Mouse (Mus musculus) heart, adult 2 months (tissue): Measurements from ENCODE around the gene Wnt3a. TPM values are rescaled to one million over a fixed set of nuclear protein-coding genes. Genes with fewer than 3 reads are reported as not detected.

Experiments
- DNase-seq, 2 experiments: peaks; one replicate each; pipeline ENCODE4 v3.0.0; 2021
- H3K27ac ChIP-seq: fragments of 200-600 bp; 2 replicates; pipeline ENCODE4 v1.8.1; 2022
- H3K27me3 ChIP-seq: fragments of 200-500 bp; 2 replicates; pipeline ENCODE4 v1.6.1; 2012; ENCODE audit warnings: mild to moderate bottlenecking, low read length, inconsistent platforms, mixed read lengths; ENCODE audit not compliant: control insufficient read depth, insufficient read depth
- H3K36me3 ChIP-seq: fragments of 200-500 bp; 2 replicates; pipeline ENCODE4 v1.6.1; 2012; ENCODE audit warnings: low read length, inconsistent platforms; ENCODE audit not compliant: control insufficient read depth, insufficient read depth
- H3K4me1 ChIP-seq: fragments of 200-500 bp; 2 replicates; pipeline ENCODE4 v1.6.1; 2011; ENCODE audit warnings: low read length; ENCODE audit not compliant: control insufficient read depth, insufficient read depth
- H3K4me3 ChIP-seq: fragments of 200-600 bp; 2 replicates; pipeline ENCODE4 v1.8.1; 2022
- H3K79me2 ChIP-seq: fragments of 200-500 bp; replicated peaks from 2 replicates; pipeline ENCODE4 v1.6.1; 2012; ENCODE audit warnings: mild to moderate bottlenecking, inconsistent platforms, low read length, moderate library complexity, mixed read lengths; ENCODE audit not compliant: control insufficient read depth, insufficient read depth
- H3K9ac ChIP-seq: fragments of 200-500 bp; 2 replicates; pipeline ENCODE4 v1.6.1; 2012; ENCODE audit warnings: low read depth, mild to moderate bottlenecking, control low read depth, inconsistent platforms, low read length, mixed read lengths
- CTCF ChIP-seq: fragments of 200-600 bp; IDR thresholded peaks from 2 replicates; pipeline ENCODE4 v1.8.1; 2022; ENCODE audit warnings: antibody characterized with exemption, mild to moderate bottlenecking, moderate library complexity
- EP300 ChIP-seq: fragments of 200-500 bp; IDR thresholded peaks from 2 replicates; pipeline ENCODE4 v1.6.1; 2011; ENCODE audit warnings: low read depth, low read length, control low read depth; ENCODE audit not compliant: insufficient read depth
- POLR2A ChIP-seq: fragments of 200-500 bp; IDR thresholded peaks from 2 replicates; pipeline ENCODE4 v1.6.1; 2011; ENCODE audit warnings: mild to moderate bottlenecking, low read depth, low read length, control low read depth; ENCODE audit not compliant: insufficient read depth
- WGBS: fragments of 180-500 bp; shearing (Covaris S2); methylation state at CpG from one replicate; pipeline ENCODE4 v1.1.7; 2018; 5-methylcytosine and 5-hydroxymethylcytosine counted together
- intact Hi-C: fragments of 180-260 bp; cut with DNase I; formaldehyde crosslinking; loops from one replicate; pipeline ENCODE4 v1.15.1; 2025
- polyA plus RNA-seq: library from polyadenylated mRNA; depleted of rRNA; stranded (reverse); fragments of >200 nt; gene quantifications from 2 replicates; pipeline ENCODE4 v1.2.3, GENCODE M21; 2012
- total RNA-seq, 2 experiments: library from RNA; stranded (reverse); gene quantifications; 2 replicates each; pipeline ENCODE4 v1.2.3; 2021

Wnt3a gene
- total and polyA plus RNA-seq, 3 experiments = not detected

GRCm38 (mm10) chr11:59228122-59228953 lies 62.2 kb downstream of the Wnt3a start, which contains the start of gene Arf1:
Gene Arf1, minus strand, starts transcription at chr11:59228270.
- Histone ChIP-seq H3K79me2 (peaks cover 7% of the 10 kb centered on the region), H3K9ac (peak within 1 kb of the TSS; percentile 93), H3K27ac (peak within 1 kb of the TSS; percentile 100), H3K4me3 (peak within 1 kb of the TSS; percentile 90), H3K4me1 (peaks cover 20% of the 10 kb centered on the region), H3K27me3 (no peaks in the 10 kb centered on the region), H3K36me3 (peaks cover 30% of the 10 kb centered on the region)
- 5% methylated on average over 59 of the region's 59 CpGs for WGBS
- DNase-seq = peak; percentile 98 to 99
- TF ChIP-seq POLR2A (peak; percentile 76), EP300 (peak; percentile 71; the same call in 1 of the 2 replicates), CTCF (no peak)
- intact Hi-C loops = loop anchor here (5.0 kb wide), 1 partner anchor 36 kb away; the partner anchor contains the start of gene Guk1

DNA sequence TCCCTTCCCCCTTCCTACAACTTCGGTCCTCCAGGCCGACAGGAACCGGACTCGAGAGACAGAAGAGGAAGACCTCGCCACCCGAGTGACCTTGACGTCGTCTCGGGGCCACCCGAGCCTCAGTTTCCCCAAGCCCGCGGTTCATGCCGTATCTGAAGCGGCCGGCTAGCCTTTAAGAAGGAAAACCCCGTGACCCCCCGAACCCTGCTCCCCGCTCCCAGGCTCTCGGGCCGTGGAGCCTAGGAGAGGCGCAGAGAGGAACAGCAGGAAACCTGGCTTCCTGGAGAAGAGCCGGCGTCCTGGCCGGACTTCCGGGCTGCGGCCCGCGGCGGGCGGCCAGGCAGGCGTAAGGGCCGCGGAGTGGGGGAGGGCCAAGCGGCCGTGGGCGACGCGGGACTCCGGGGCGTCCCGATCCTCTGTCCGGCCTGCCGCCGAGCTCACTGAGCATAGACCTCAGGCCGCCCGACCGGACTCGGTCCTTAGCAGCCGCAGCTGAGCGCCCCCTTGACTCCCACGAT lies 62.9 kb downstream of the Wnt3a start:
- under 1% methylated on average over 51 of the region's 51 CpGs for whole genome bisulfite sequencing
- Histone ChIP-seq H3K36me3 (peaks cover 37% of the 10 kb centered on the region), H3K27me3 (no peaks in the 10 kb centered on the region), H3K9ac (peak overlapping the region; percentile 93), H3K79me2 (peaks cover 7% of the 10 kb centered on the region), H3K4me1 (peaks cover 22% of the 10 kb centered on the region), H3K27ac (peak overlapping the region; percentile 100), H3K4me3 (peak overlapping the region; percentile 90)
- no peak for DNase-seq
- intact Hi-C loops = loop anchor here (2.0 to 5.0 kb wide), 3 partner anchors 19 to 65 kb away; partner anchors contain the start of genes 2310033P09Rik, Guk1 and Iba57
- no peak for TF ChIP-seq CTCF
- TF ChIP-seq EP300 = no peak
- TF ChIP-seq POLR2A = no peak

DNA sequence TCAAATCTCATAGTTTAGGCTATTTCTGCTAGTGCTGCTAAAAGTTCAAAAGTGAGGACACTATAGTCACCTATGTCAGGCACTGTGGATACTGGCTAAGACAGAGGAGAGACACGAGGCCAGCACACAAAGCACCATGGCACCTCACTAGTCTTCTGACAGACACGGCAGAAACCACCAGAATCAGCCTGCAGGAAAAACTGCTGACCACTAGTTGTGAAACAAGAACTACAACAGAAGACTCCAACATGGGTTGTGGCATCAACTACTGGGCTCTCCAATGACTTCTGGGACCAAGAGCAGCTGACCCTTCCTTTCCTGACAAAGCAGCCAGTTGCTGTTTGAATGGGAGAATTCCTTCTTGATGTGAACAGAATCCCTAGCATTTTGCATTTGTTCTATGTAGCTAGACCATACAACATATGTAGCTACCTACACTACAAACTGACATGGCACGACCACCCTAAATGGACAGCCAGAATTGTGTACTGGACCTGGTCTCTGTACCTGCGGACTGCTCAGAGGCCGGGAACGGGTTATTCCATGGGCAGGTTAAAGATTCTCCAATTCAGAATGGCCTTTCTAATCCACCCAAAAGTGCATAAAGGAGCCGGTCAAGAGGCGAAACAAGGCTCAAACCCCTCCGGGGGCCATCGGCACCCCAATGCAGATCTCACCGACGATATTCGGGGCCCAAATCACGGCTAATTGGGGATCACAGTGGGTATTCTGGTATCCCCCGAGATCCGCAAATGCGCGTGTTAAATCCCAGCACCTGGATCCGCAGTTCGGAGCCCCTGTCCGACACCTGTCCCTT lies 63.6 kb downstream of the Wnt3a start:
- peak in 1 of 2 experiments; percentile 29 for DNase-seq
- 2% methylated on average over 21 of the region's 21 CpGs for WGBS
- Histone ChIP-seq H3K36me3 (peaks cover 40% of the 10 kb centered on the region), H3K27me3 (no peaks in the 10 kb centered on the region), H3K9ac (peak overlapping the region; percentile 93), H3K4me3 (peak overlapping the region; percentile 90), H3K4me1 (peaks cover 24% of the 10 kb centered on the region), H3K79me2 (peaks cover 9% of the 10 kb centered on the region), H3K27ac (peak overlapping the region; percentile 100)
- intact Hi-C loops = loop anchor here (2.0 to 5.0 kb wide), 3 partner anchors 18 to 64 kb away; partner anchors contain the start of genes 2310033P09Rik, Guk1 and Iba57
- TF ChIP-seq CTCF = no peak
- TF ChIP-seq EP300 = no peak
- TF ChIP-seq POLR2A = no peak

DNA sequence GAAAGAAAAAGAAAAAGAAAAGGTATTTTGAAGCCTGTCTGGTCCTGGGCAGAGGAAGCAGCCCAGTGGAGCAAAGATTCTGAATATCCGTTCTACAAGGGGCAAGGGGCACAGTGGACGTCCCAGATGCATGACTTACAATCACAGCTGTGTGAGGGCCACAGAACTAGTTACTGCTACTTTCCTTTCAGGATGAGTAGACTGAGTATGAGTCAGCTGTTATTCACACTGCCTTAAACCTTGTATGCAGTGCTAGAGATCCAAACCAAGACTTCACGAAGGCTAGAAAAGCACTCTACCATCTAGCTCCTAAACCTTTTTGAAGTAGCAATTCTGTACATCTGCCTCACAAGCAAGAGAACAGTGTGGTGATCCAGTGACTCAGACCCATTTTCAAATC lies 64.3 kb downstream of the Wnt3a start:
- Histone ChIP-seq H3K9ac (peak overlapping the region; percentile 6; the same call in 1 of the 2 replicates), H3K27ac (peak overlapping the region; percentile 100), H3K36me3 (peaks cover 46% of the 10 kb centered on the region), H3K79me2 (peaks cover 13% of the 10 kb centered on the region), H3K27me3 (no peaks in the 10 kb centered on the region), H3K4me1 (peaks cover 28% of the 10 kb centered on the region), H3K4me3 (peak overlapping the region; percentile 90)
- intact Hi-C loops = loop anchor here (2.0 to 5.0 kb wide), 3 partner anchors 17 to 63 kb away; partner anchors contain the start of genes 2310033P09Rik, Guk1 and Iba57
- TF ChIP-seq CTCF (no peak), POLR2A (no peak), EP300 (no peak)
- WGBS = 7% methylated on average over 3 of the region's 3 CpGs
- DNase-seq = no peak

GRCm38 (mm10) chr11:59225167-59225566 lies 65.4 kb downstream of the Wnt3a start:
- Histone ChIP-seq H3K27ac (no peak overlapping the region), H3K36me3 (peaks cover 47% of the 10 kb centered on the region), H3K4me3 (no peak overlapping the region), H3K79me2 (peaks cover 13% of the 10 kb centered on the region), H3K27me3 (no peaks in the 10 kb centered on the region), H3K4me1 (peaks cover 31% of the 10 kb centered on the region), H3K9ac (no peak overlapping the region)
- 25% methylated on average over 2 of the region's 2 CpGs for WGBS
- intact Hi-C loops = loop anchor here (5.0 kb wide), 1 partner anchor 33 kb away; the partner anchor contains the start of gene Guk1
- TF ChIP-seq EP300 (no peak), POLR2A (no peak), CTCF (no peak)
- DNase-seq = no peak
